Mouse (Mus musculus) kidney, postnatal 25 days (tissue): ENCODE results near the gene Ccndbp1.
"Not testable (repeated sequence)": the region's sequence is repeated elsewhere in the genome, so short reads cannot be mapped to it uniquely, and the experiment has no call there.

Source experiments
- DNase-seq, 2 experiments: peaks; one replicate each; pipeline ENCODE4 v3.0.0; 2021; ENCODE audit warnings: mixed read lengths in 2 of 2

Gene Ccndbp1

DNA sequence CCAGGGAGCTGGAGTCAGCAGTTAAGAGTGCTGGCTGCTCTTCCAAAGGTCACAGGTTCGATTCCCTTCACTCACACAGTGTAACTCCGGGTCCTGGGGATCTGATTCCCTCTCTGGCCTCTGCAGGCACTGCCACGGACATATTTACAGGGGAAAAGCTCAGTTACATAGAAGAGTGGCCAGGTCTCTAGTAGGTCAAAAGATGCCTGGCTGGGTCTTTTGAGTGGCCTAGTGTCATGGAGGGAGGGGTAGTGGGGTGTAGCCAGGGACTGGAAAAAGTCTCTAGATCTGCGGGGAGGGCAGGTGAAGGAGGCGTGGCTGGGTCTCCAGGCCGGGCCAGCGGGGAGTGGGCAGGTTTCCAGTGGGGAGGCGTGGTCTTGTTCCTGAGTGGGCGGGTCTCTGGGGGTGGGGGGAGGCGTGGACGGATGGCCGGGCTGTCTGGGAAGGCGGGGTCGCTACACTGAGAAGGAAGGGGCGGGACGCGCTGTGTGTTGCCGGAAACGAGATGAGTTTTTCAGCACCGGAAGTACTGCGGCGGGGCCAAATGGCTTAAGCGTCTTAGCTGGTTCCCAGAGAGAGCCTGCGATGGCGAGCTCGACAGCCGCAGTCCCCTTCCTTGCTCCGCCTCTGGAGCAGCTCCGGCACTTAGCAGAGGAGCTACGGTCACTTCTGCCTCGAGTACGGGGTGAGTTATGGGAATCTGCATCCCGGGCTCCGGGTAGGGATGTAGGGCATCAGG is at the start of gene Ccndbp1:
Ccndbp1 (plus strand) TSS at position 479 of the 739 bp plus-strand sequence.
- peak; percentile 97 to 98 for DNase-seq

DNA sequence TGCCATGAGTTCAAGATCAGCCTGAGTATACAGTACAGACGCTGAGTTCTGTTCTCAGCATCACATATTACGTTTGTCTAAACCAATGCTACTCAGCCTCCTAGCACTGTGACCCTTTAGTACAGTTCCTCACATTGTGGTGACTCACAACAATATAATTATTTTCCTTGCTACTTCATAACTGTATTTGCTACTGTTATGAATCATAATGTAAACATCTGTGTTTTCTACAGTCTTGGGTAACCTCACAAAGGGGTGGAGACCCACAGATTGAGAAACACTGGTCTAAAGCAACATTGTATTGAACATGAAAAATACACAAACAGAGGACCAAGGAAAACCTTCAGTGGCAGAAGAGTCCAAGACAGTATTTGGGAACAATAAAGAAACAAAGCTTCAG is 48.8 kb upstream of the Ccndbp1 start:
- no peak for DNase-seq

DNA sequence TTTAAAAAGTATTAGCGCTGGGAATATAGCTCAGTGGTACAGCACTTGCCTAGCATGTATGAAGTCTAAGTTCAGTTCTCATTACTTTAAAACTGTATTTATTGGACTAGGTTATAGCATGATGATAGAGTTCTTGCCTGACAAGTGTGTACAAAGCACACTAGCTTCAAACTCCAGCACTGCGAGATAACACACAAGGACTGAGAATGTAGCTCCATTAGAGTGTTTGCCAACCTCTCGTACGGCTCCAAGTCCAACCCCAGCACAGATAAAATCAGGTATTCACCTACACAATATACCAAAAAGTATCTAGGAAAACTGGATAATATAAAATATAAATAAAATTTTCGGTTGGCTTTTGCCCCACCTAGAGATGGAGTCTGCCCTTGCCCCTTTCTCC is 48.4 kb upstream of the Ccndbp1 start:
- no peak for DNase-seq

DNA sequence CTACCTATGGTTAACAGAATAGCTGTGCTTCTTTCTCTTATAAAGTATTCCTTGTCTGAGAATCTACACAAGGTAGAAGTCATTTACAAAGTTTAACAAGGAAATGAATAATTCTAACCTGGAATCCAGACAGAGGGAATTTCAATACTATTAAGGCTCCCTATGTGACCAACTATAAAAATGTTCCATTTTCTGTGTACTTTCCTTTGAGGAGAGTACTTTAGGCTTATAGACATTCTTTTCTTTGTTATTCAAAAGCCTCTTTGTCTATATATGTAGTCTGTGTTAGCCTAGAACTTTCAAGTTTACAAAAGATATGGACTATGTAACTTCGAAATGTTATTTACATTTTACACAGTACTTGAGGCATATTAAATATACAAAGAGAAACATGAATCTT is 47.9 kb upstream of the Ccndbp1 start:
- no peak for DNase-seq

DNA sequence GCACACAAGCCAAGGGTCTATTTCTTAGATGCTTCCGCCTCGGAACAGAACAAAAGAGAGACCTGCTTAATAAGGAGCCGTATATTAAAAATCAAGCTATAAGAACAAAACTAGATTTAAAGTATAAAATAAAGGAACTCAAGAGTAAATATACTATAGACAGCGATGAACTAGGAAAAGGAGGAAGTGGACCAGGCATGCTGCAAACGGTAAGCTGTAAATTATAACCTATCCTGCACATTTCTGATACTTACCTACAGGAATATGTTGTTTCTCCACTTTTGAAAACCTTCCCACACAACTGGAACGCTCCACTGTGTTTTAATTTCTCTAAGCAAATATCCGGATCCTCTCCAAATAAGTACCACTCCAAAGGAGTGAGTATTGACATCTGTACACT is 45.1 kb upstream of the Ccndbp1 start:
- DNase-seq, result no peak

DNA sequence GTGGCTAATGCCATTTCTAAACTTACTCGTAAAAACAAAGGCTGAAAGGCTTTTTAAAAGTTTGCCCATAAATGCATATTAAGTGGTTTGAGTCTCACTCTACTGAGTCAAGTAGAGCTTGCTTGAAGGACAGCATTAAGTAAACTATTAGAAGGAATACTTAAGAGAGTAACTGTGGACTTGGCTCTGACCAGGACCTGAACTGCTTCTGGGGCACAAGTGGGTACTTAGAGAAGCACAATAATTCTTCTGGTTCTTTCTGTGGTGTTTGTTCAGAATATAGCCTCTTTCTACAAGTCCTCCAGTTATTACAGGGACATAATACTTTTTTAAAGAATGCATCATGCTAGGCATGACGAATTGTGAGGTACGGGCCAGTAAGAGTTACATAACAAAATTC is 42.7 kb upstream of the Ccndbp1 start:
- DNase-seq, result no peak

DNA sequence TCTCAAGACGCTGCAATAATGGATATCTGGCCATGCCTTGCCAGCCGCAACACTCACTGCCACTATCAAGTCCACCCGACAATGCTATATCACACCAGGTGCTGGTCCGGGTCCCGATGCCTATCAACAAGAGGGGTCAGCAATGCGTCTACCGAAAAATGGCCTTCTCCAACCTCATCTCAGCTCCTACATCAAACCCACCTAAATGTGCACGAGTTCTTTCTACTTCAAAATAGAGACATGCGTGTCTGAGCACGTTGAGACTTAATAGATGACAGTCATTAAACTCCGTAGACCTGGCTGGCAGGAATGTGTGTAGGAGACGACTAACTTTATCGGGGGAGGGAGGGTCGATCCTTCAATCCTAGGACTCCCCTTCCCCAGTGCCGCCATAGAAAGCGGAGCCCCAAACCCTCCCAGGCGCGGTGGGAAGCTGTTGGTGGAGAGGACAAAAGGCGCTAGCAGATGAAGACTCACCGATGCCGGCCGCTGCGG is 38.1 kb upstream of the Ccndbp1 start:
- DNase-seq, result peak in 1 of 2 experiments; percentile 1

DNA sequence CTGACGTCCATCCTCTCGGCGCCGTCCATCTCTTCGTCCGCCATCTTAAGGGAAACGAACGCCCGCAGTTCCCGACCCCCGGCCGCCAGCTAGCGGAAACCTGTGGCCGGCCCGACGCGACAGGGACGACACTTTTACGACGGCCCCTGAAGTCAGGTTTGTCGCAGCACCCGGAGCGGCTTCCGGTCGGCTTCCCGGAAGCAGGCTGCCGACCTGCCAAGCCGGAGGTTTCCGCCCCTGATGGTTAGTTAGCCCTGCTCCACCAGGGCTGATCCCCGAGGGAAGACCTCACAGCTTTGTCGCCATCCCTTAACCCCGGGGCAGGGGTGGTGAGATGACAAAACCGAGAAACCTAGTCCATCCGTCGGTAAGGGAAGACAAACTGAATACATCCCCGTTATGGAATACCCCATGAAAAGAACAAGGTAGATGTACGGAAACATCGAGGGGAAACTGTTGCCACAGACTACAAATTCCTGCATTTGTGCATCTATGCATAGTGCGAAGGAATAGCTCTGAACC is 37.6 kb upstream of the Ccndbp1 start, which contains the start of gene Ubr1:
Ubr1 (minus strand) TSS at position 157 of the 522 bp plus-strand sequence.
- DNase-seq, result peak; percentile 85 to 94

DNA sequence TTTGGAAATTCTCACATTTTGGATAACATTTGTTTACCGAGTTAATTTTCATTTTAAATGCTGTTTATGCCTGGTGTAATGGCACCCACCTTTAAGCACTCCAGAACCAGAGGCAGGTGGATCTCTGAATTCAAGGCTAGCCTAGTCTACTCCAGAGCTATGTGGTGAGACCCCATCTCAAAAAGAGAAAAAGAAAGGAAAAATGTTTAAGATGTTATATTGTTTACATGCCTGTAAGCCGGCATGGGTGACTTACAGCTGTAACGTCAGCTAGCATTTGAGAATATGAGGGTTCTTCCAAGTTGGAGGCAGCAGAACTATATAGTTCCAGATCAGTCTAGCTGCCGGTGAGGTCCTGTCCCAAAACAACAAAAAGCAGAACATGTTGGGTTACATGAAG is 36.4 kb upstream of the Ccndbp1 start:
- no peak for DNase-seq

DNA sequence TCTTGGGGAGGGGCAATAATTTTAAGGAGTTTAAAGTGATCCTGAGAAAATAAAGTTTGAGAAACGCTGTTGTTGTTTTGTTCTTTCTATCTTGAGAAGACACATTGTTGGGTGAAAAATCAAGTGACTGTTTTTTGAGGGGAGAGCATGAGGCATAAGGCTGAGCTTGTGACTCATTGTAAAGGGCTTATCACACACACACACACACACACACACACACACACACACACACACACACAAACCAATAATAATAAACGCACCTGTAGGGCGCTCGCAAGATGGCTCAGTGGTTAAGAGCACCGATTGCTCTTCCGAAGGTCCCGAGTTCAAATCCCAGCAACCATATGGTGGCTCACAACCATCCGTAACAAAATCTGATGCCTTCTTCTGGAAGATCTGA is 35.9 kb upstream of the Ccndbp1 start:
- DNase-seq, result not testable (repeated sequence)

DNA sequence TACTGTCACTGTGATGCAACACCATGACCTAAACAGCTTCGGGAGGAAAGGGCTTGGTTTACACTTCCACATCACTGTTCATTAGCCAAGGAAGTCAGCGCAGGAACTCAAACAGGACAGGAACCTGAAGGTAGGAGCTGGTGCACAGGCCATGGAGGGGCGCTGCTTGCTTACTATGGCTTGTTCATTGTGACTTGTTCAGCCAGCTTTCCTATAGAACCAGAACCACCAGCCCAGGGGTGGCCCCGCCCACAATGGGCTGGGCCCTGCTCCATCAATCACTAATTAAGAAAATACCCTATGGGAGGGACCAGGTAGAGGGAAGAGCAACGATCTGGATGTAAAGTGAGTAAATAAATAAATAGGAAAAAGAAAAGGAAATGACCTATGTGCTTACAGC is 35.2 kb upstream of the Ccndbp1 start:
- DNase-seq, result peak; percentile 6 to 42

DNA sequence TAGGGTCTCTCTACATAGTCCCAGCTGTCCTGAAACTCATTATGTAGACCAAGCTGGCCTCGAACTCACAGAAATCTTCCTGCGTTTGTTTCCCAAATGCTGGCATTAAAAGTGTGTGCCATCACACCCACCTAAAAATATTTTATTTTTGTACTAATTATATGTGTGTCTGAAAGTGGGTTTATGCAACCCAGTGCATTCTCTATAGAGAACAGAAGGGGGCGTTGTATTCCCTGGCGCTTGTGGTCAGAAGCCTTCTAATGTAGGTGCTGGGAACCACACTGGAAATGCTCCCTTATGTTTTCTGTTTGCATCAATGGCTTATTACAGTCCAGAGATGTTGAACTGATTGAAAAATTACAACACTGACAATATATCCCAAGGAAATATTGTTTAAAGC is 31.9 kb upstream of the Ccndbp1 start:
- DNase-seq, result no peak

DNA sequence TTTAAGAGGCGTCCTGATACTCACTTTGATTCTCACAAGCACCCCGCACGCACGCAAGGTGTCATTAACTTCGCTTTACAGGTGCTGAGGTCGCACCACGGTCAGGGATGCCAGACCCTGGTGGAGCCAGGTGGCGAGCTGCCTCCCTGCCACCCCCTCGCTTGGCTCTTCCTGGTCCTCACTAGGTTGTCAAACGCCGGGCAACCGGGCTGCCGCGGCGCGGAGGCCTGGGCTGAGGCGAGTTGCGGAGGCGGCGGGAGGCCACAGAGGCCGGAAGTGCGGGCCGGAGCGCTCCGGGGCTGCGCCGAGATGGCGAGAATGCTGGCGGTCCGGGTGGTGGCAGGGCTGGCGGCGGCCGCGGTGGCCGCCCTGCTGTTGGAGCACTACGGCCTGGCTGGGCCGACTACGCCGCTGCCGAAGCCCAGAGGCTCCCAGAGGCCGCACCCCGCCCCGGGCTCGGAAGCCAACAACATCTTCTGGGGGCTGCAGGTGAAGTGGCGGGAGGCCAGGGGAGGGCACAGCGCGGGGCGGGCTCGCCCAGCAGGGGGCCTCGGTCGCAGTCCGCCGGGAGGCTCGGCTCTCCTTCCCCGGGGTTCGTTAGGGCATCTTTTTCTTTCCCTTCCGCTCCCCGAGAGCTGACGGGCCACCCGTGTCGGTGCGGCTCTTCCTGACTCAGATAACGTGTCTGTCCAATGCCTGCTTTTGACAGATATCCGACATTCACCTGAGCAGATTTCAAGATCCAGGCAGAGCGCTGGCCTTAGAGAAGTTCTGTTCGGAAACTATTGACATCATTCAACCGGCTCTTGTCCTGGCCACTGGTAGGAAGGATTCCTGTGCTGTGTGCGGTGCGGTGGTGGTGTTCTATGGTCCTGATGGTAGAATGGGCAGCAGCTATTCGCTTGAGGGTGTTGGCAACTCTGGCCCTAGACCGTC is 30.9 kb upstream of the Ccndbp1 start, which contains the start of gene Tmem62:
Tmem62 (plus strand) TSS at position 28 of the 936 bp plus-strand sequence.
- peak; percentile 67 to 84 for DNase-seq

DNA sequence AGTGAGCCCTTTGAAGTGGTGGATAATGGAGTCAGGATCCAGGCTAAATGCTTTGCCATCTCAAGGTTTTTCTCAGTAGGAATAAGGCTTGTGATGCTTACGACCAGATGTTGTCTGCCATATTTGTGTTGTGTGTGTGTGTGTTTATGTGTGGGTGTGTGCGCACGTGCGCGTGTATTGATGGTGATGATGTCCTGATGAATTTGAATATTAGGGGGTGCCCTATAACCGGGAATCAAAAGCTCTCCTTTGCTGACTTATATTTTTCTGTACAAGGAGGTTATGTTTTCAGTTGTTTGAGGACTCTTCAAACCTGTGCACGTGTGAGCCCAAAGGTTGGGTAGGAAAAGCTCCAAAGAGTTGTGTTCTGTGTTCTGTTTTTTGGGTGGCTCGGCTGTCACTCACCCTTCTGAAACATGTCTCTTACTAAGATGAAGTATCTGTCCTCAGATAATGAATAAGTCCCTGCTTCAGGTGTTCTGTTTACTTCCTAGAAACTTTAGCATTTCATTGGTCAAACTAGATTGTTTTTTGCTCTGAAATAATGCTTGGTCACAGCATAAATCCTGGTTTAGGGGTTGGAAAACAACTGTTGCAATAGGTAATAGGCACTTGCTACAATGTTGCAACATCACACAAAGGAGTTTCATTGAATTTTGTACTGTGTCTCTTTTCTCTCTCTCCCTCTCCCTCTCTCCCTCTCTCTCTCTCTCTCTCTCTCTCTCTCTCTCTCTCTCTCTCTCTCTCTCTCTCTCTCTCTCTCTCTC is 30.1 kb upstream of the Ccndbp1 start:
- no peak for DNase-seq

DNA sequence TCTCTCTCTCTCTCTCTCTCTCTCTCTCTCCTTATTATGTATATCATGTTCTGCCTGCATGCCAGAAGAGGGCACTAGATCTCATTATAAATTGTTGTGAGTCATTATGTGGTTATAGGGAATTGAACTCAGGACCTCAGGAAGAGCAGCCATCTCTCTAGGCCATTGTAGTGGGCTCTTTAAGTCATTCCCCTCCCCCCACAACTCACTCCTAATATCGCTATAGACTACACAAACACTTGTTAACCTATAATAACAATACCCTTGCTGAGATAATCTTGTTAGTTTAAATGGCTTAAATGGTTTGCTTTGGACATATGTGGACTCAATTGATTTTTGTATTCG is 29.5 kb upstream of the Ccndbp1 start:
- no peak for DNase-seq

DNA sequence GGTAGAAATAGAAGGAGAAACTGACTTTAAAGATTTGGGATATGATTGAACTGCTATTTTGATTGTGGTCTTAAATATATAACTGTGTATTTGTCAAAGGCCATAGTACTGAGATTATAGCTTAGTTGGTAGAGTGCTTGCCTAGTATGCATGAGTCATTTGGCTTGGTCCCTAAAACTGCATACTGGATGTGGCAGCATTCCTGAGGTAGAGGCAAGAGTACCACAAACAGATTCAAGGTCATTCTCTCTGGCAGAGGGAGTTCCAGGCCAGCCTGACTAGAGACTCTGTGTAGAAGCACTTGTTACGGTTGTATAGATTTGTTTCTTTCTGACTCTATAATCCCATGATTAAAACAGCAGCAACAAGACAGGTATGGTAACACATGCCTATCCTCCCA is 28.4 kb upstream of the Ccndbp1 start:
- DNase-seq, result no peak

DNA sequence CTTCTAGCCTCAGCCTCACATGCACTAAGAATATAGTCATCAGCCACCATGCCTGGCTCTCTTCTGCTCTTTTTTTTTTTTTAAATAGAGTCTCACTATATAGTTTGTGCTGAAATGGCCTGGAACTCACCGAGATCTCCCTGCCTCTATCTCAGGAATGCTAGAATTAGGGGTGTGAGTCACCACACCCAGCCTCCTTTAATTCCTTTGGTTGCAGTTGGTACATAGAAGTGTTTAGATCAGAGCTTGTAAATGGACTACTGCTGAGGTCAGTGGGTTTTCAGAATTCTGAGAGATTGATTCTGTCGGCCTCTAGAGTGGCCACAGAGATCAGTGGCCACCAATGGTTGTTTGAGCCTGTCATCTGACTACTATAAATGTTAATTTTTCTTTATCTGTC is 27.3 kb upstream of the Ccndbp1 start:
- no peak for DNase-seq

DNA sequence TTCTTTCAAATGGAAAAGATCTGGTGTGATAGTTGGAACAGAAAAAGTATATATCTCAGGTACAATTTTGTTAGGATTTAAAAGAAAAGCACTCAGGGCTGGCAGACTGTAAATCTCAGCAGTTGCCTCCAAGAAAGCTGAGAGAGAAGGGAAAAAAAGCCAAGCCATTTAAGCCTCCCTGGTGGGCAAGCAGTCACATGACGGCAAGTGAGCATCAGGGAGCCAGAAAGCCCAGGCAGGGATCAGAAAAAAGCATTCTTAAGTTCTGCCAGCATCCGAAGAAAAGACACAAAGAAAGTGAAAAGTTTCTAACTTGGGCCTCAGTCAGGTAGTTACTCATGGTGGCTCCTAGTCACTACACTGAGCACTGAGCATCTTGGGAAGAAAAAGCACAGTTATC is 24.6 kb upstream of the Ccndbp1 start:
- no peak for DNase-seq

DNA sequence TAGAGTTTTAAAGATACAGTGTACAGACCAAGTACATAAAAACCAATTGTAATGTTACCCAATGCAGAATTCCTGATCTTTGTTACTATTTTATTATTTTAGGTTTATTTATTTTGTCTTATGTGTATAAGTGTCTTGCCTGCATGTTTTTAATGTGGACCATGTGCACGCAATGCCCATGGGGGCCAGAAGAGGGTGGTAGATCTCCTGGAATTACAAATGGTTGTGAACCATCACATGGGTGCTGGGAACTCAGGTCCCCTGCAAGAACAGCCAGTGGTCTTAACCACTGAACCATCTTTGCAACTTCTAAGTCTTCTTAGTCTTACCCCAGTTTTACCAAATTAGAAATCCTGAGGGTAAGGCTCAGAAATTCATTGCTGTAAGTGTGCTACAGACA is 23.0 kb upstream of the Ccndbp1 start:
- no peak for DNase-seq

DNA sequence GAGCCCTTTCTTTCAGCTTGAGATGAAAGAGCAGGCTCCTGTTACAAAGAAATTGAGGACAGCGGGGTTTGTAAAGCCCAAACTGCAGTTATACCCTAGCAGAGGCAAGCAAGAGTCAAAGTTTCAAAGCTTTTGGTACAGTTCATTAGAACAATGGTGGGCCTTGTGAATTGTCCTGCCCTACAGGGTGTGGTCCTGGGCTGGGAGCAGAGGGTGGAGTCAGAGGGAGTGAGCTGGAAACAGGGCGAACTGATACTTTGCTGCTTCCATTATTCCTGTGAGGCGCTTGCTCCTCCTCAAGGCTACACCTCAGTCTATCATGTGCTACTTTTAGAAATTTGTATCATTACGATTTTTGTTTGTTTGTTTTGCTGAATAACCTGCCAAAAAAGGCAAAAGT is 17.0 kb upstream of the Ccndbp1 start:
- no peak for DNase-seq

DNA sequence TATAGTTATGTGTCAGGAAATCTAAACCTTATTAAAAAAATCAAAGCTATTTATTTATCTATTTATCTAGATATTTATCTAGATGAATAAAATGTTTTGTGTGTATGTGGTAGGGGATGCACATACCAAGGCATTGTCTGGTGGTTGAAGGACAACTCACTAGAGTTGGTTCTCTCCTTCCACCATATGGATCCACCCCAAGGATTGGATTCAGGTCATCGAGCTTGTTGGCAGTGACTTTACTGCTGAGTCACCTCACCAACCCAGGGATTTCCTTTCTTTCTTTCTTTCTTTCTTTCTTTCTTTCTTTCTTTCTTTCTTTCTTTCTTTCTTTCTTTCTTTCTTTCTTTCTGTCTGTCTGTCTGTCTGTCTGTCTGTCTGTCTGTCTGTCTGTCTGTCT is 11.6 kb upstream of the Ccndbp1 start:
- not testable (repeated sequence) for DNase-seq

DNA sequence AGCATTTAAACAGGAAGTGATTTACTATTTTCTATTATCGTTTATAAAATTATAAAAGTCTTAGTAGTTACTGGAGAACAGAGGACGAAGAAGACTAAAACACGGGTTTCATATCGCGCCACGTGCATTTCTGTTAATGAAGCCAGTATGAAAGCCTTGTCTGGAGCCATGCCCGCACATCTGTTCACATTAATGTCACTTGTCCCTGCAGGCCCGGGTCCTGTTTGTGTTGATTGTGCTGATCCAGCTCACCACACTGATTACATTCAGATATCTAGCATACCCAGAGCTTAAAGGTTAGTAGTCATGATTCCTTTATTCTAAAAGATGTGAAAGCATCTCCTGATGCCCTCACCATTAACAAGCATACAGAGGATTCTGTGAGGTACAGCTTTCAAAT is 9.3 kb upstream of the Ccndbp1 start:
- DNase-seq, result no peak

DNA sequence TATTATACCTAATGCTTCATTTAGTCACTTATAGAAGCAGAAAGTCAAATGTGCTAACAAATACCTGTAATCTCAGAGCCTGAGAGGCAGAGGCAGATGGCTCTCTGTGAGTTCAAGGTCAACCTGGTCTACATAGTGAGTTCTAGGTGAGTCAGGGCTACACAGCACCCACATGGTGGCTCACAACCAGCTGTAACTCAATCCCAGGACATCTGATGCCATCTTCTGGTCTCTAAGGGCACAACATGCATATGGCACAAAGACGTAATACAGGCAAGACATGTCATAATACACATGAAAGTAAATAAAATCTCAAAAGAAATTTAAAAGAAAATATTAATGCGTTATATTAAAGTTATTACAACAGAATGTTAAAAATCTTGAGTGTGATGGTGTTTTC is 4.6 kb upstream of the Ccndbp1 start:
- DNase-seq, result no peak
